ENCODE assay signal across 26 mouse cellular contexts in genomic region chr10:27264713-27265112, GRCm38 (mm10).
DNase-seq lines count a peak whose midpoint lies in the region; ATAC-seq and TF ChIP-seq lines count a peak whose summit lies in the region.
"Had no signal": no experiment of that assay in that cellular context is flagged by ENCODE, and none has a peak within 500 bp of the region (broad histone marks: within the 10 kb centered on the region; RNA-seq: fewer than 3 reads in every experiment).

No protein-coding gene starts in this region.

- no peaks in the 10 kb centered on the region for H3K9me3 ChIP-seq in heart, postnatal 0 days (replicated peaks; ENCODE audit: control insufficient read depth, low read length)
- H3K9me3 ChIP-seq: embryonic facial prominence, embryonic 13.5 days; forebrain, embryonic 13.5 days; heart, embryonic 13.5 days; limb, embryonic 13.5 days; liver, embryonic 12.5 days; midbrain, embryonic 12.5 days; neural tube, embryonic 15.5 days had no signal

- no peaks in the 10 kb centered on the region for H3K27me3 ChIP-seq in heart, postnatal 0 days (ENCODE audit: control insufficient read depth, insufficient read depth, low read length)
- peaks cover 2% of the 10 kb centered on the region for H3K27me3 ChIP-seq in Patski
- H3K27me3 ChIP-seq: embryonic facial prominence, embryonic 13.5 days; forebrain, embryonic 13.5 days; heart, embryonic 13.5 days; limb, embryonic 13.5 days; liver, embryonic 12.5 days; midbrain, embryonic 12.5 days; neural tube, embryonic 15.5 days had no signal

- H3K27ac ChIP-seq in heart, postnatal 0 days (ENCODE audit: low read depth): no peak overlapping the region
- H3K27ac ChIP-seq: embryonic facial prominence, embryonic 13.5 days; forebrain, embryonic 13.5 days; heart, embryonic 13.5 days; hindbrain, embryonic 14.5 days; limb, embryonic 13.5 days; liver, embryonic 12.5 days; midbrain, embryonic 12.5 days; neural tube, embryonic 15.5 days had no signal

- POLR2A ChIA-PET in Patski (lab: Charles Lee): no interaction called here

- TF ChIP-seq EP300 in heart, postnatal 0 days (IDR thresholded peaks at IDR 0.05; ENCODE audit: low read depth): no peak

- peak; percentile 30; the same call in 1 of the 2 replicates for TF ChIP-seq CTCF in heart, postnatal 0 days (IDR thresholded peaks at IDR 0.05; ENCODE audit: low read depth)
- TF ChIP-seq CTCF in Patski (IDR thresholded peaks at IDR 0.05): peak; percentile 34

- no peak for ATAC-seq in heart, postnatal 0 days (ENCODE audit: insufficient read depth, low read depth)
- ATAC-seq in Patski: no peak
- ATAC-seq: forebrain, embryonic 13.5 days; liver, embryonic 12.5 days had no signal

- CTCF ChIA-PET in Patski (lab: Charles Lee): no interaction called here

- no peaks in the 10 kb centered on the region for H3K36me3 ChIP-seq in heart, postnatal 0 days (replicated peaks; ENCODE audit: control insufficient read depth, insufficient read depth, low read length)
- H3K36me3 ChIP-seq: embryonic facial prominence, embryonic 13.5 days; heart, embryonic 13.5 days; limb, embryonic 13.5 days; liver, embryonic 12.5 days; midbrain, embryonic 12.5 days; neural tube, embryonic 15.5 days had no signal

- no peak overlapping the region for H3K4me3 ChIP-seq in heart, postnatal 0 days (ENCODE audit: low read depth, low read length)
- H3K4me3 ChIP-seq: embryonic facial prominence, embryonic 13.5 days; forebrain, embryonic 13.5 days; heart, embryonic 13.5 days; limb, embryonic 13.5 days; liver, embryonic 12.5 days; midbrain, embryonic 12.5 days; neural tube, embryonic 15.5 days had no signal

- no peak for DNase-seq in heart, postnatal 0 days (ENCODE audit: low spot score)
- DNase-seq in heart, postnatal 36 days: no peak
- peak; percentile 1 for DNase-seq in left cerebral cortex, adult 11 months (ENCODE audit: low spot score)
- DNase-seq in left cerebral cortex, postnatal 36 days (ENCODE audit: low spot score in 2 of 2): no peak
- no peak for DNase-seq in Patski (ENCODE audit: low read depth, low spot score)
- DNase-seq in thymus, postnatal 0 days (ENCODE audit: low spot score): no peak
- no peak for DNase-seq in ovary, adult 18-20 months (ENCODE audit: low spot score)
- DNase-seq: adrenal gland, postnatal 10 days; cerebellum, adult 8-10 months; cerebellum, postnatal 36 days; embryo, embryonic 11 days; gastrocnemius, postnatal 14 days; heart, adult 11 months; kidney, adult 2 months; layer of hippocampus, adult 9-11 months; lung, adult 2 months; lung, postnatal 14 days; thymus, postnatal 25 days had no signal

- in situ Hi-C loops in Patski (cut with MboI; ENCODE audit: low pct_unique_long_range_greater_than_20kb): no loop called here

- WGBS in heart, postnatal 0 days: 56% methylated on average over 2 of the region's 2 CpGs

- no peak overlapping the region for H3K4me2 ChIP-seq in heart, postnatal 0 days (ENCODE audit: low read depth, low read length)
- H3K4me2 ChIP-seq: embryonic facial prominence, embryonic 13.5 days; forebrain, embryonic 13.5 days; heart, embryonic 13.5 days; hindbrain, embryonic 14.5 days; limb, embryonic 13.5 days; liver, embryonic 12.5 days; midbrain, embryonic 12.5 days; neural tube, embryonic 15.5 days had no signal

- H3K9ac ChIP-seq in heart, postnatal 0 days (replicated peaks; ENCODE audit: low read depth, low read length): no peak overlapping the region
- H3K9ac ChIP-seq: embryonic facial prominence, embryonic 13.5 days; forebrain, embryonic 13.5 days; heart, embryonic 13.5 days; hindbrain, embryonic 14.5 days; limb, embryonic 13.5 days; liver, embryonic 12.5 days; midbrain, embryonic 12.5 days; neural tube, embryonic 15.5 days had no signal

- intact Hi-C loops in heart, postnatal 36 days (cut with DNase I): no loop called here
- intact Hi-C loops in left cerebral cortex, postnatal 36 days (cut with DNase I): no loop called here

- H3K4me1 ChIP-seq in heart, postnatal 0 days (ENCODE audit: control insufficient read depth, insufficient read depth): no peaks in the 10 kb centered on the region
- H3K4me1 ChIP-seq: embryonic facial prominence, embryonic 13.5 days; forebrain, embryonic 13.5 days; limb, embryonic 13.5 days; liver, embryonic 12.5 days; neural tube, embryonic 15.5 days had no signal
